Mouse (Mus musculus): ENCODE results near the gene Ier5l.

DNA sequence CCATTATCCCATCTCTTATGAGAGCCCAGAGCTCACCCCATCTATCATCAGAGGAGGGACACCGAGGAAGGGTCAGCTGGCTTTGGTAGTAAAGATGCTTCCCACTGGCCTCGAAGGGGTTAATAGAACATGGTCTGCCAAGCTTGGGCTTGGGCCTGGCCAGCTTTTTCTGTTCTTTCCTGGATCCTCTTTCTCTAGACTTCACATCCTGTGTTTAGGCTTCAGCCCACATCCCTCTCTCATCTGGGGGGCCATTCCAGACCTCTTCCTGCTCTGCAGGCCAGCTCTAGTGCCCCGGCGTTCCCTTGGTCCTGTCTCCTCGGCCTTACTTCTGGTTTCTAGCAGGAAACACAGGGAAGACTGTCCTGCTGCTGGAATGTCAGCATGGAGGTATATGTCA, 30.0 kb downstream of the Ier5l start:
- TF ChIP-seq CTCF (IDR thresholded peaks at IDR 0.05; ENCODE audit: low read depth, low read length) (no peak), TAL1 (conservative IDR thresholded peaks at IDR 0.05; ENCODE audit: low read depth, low read length) (no peak)
